Mouse (Mus musculus): ENCODE results near the gene Nosip. TPM values are rescaled to one million over a fixed set of nuclear protein-coding genes. Genes with fewer than 3 reads are reported as not detected.

Nosip gene
- polyA plus RNA-seq, 1 experiment from 2014 or later: 64.7 TPM

GRCm38 (mm10) chr7:45068000-45068318 lies 5.7 kb downstream of the Nosip start:
- Histone ChIP-seq H3K4me3 (no peak overlapping the region), H3K9me3 (no peaks in the 10 kb centered on the region), H3K9ac (no peak overlapping the region), H3K27ac (no peak overlapping the region), H3K27me3 (no peaks in the 10 kb centered on the region), H3K36me3 (0 out of 2 replicates have a peak, but pooled peaks cover 3% of the 10 kb centered on the region), H3K4me1 (peaks cover 6% of the 10 kb centered on the region), H3K4me2 (no peak overlapping the region)
- 21% methylated on average over 5 of the region's 5 CpGs for WGBS
- no peak for ATAC-seq (ENCODE audit: insufficient number of reproducible peaks, insufficient read depth, low FRiP score, low TSS enrichment, low read depth)

DNA sequence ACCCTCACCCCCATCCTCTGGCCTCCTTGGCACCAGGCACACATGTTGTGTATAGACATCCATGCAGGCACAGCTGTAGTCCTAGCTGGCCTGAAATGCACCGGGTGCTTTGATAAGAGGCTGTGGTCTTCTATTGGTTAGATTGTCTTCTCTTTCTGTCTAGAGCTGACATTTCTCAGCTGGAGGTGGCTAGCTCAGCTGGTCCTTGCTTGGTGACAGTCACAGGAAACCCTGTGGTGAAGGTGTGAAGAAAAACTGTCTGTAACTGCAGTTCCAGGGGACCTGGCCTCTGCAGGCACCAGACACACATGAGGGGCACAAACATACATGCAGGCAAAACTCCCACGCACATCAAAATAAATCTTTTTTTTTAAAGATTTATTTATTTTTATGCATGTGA lies 7.4 kb downstream of the Nosip start:
- H3K36me3 ChIP-seq: peaks cover 19% of the 10 kb centered on the region
- ATAC-seq (ENCODE audit: insufficient number of reproducible peaks, insufficient read depth, low FRiP score, low TSS enrichment, low read depth): no peak
- no peaks in the 10 kb centered on the region for H3K27me3 ChIP-seq
- 95% methylated on average over 2 of the region's 2 CpGs for WGBS
- no peak overlapping the region for H3K4me3 ChIP-seq
- H3K9ac ChIP-seq: no peak overlapping the region
- H3K9me3 ChIP-seq: no peaks in the 10 kb centered on the region
- no peak overlapping the region for H3K4me2 ChIP-seq
- no peak overlapping the region for H3K27ac ChIP-seq
- H3K4me1 ChIP-seq: no peaks in the 10 kb centered on the region

DNA sequence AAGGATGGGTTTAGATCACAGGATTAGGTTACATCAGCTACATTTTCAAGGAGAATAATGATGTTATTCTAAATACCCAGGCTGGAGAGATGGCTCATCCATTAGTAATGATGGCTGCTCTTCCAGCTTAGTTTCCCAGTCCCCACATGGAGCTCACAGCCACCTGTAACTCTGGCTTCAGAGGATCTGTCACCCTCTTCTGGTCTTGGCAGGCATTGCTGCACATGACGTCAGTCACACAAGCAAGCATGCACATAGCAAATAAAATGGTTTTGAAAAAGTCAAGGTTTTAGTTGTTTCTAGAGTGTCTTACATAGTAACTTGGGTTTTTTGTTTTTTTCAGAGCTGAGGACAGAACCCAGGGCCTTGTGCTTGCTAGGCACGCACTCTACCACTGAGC lies 10.0 kb downstream of the Nosip start:
- Histone ChIP-seq H3K4me2 (no peak overlapping the region), H3K27me3 (no peaks in the 10 kb centered on the region), H3K4me1 (no peaks in the 10 kb centered on the region), H3K9ac (no peak overlapping the region), H3K36me3 (peaks cover 45% of the 10 kb centered on the region), H3K9me3 (no peaks in the 10 kb centered on the region), H3K4me3 (no peak overlapping the region), H3K27ac (no peak overlapping the region)
- ATAC-seq (ENCODE audit: insufficient number of reproducible peaks, insufficient read depth, low FRiP score, low TSS enrichment, low read depth): no peak
- WGBS: 88% methylated on average over 2 of the region's 2 CpGs

- Histone ChIP-seq H3K36me3 (peaks cover 49% of the 10 kb centered on the region), H3K4me2 (no peak overlapping the region), H3K9ac (no peak overlapping the region), H3K27ac (no peak overlapping the region), H3K27me3 (no peaks in the 10 kb centered on the region), H3K4me1 (no peaks in the 10 kb centered on the region), H3K4me3 (no peak overlapping the region), H3K9me3 (no peaks in the 10 kb centered on the region)
- 77% methylated on average over 7 of the region's 7 CpGs for WGBS
- ATAC-seq (ENCODE audit: insufficient number of reproducible peaks, insufficient read depth, low FRiP score, low TSS enrichment, low read depth): no peak
Observed at GRCm38 (mm10) chr7:45073171-45073707, 11.0 kb downstream of the Nosip start.

DNA sequence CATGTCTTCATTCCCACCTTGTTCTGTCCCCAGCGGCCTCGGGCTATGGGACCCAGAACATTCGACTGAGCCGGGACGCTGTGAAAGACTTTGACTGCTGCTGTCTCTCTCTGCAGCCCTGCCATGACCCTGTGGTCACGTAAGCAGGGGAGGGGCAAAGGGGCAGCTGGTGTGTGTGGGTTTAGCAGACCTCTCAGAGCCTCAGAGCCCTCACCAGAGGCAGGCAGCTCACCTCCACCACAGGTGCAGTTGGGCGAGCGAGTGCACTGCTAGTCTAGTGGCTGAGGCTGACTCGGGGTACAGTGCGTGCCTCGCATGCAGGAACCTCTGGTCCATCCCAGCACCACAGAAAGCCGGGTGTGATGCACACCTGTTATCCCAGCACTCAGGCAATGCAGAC lies 11.7 kb downstream of the Nosip start:
- no peaks in the 10 kb centered on the region for H3K27me3 ChIP-seq
- 85% methylated on average over 12 of the region's 12 CpGs for WGBS
- H3K4me1 ChIP-seq: no peaks in the 10 kb centered on the region
- no peak overlapping the region for H3K27ac ChIP-seq
- H3K36me3 ChIP-seq: peaks cover 49% of the 10 kb centered on the region
- no peak overlapping the region for H3K4me3 ChIP-seq
- H3K9me3 ChIP-seq: no peaks in the 10 kb centered on the region
- H3K4me2 ChIP-seq: no peak overlapping the region
- ATAC-seq (ENCODE audit: insufficient number of reproducible peaks, insufficient read depth, low FRiP score, low TSS enrichment, low read depth): no peak
- peak overlapping the region; percentile 23; the same call in 1 of the 2 replicates for H3K9ac ChIP-seq

DNA sequence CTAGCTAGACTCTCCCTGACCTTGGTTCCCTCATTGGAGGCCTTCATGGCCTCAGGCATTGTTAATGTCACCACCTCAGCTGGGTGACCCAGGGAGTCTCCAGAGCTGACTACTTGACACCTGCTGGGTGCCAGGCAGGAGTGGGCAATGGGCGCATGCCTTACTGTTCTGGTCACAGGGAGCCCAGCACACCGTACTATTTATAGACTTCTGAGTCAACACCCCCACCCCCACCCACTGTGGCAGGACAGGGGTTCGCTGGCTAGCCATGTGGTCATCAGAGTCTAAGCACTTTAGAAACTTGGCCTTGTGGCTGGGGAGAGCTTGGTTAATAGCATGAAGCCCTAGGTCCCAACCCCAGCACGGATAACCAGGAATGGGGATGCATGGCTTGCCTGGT lies 13.2 kb downstream of the Nosip start:
- WGBS: 87% methylated on average over 4 of the region's 4 CpGs
- Histone ChIP-seq H3K9me3 (no peaks in the 10 kb centered on the region), H3K27ac (no peak overlapping the region), H3K27me3 (no peaks in the 10 kb centered on the region), H3K4me2 (no peak overlapping the region), H3K4me1 (peaks cover 4% of the 10 kb centered on the region), H3K36me3 (peaks cover 49% of the 10 kb centered on the region), H3K4me3 (no peak overlapping the region), H3K9ac (0 out of 2 replicates have a peak overlapping the region, but pooled peaks have one; percentile 11)
- ATAC-seq (ENCODE audit: insufficient number of reproducible peaks, insufficient read depth, low FRiP score, low TSS enrichment, low read depth): no peak

DNA sequence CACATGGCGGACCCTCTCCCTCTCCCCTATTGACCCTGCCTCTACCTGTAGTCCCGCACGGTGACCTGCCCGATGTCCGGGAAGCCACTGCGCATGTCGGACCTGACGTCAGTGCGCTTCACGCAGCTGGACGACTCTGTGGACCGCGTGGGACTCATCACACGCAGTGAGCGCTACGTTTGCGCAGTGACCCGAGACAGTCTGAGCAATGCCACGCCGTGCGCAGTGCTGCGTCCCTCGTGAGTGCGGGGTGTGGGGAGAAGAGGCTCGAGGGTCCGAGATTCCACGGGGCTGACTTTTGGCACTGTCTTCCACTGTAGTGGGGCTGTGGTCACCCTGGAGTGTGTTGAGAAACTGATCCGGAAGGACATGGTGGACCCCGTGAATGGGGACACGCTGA lies 14.3 kb downstream of the Nosip start:
- Histone ChIP-seq H3K9me3 (no peaks in the 10 kb centered on the region), H3K9ac (no peak overlapping the region), H3K27ac (no peak overlapping the region), H3K27me3 (no peaks in the 10 kb centered on the region), H3K36me3 (peaks cover 56% of the 10 kb centered on the region), H3K4me3 (no peak overlapping the region), H3K4me2 (no peak overlapping the region), H3K4me1 (peaks cover 4% of the 10 kb centered on the region)
- 88% methylated on average over 30 of the region's 30 CpGs for WGBS
- no peak for ATAC-seq (ENCODE audit: insufficient number of reproducible peaks, insufficient read depth, low FRiP score, low TSS enrichment, low read depth)

GRCm38 (mm10) chr7:45077322-45077721 lies 15.1 kb downstream of the Nosip start:
- H3K4me1 ChIP-seq: peaks cover 4% of the 10 kb centered on the region
- H3K9ac ChIP-seq: no peak overlapping the region
- no peak overlapping the region for H3K4me2 ChIP-seq
- no peaks in the 10 kb centered on the region for H3K27me3 ChIP-seq
- H3K36me3 ChIP-seq: peaks cover 61% of the 10 kb centered on the region
- H3K9me3 ChIP-seq: no peaks in the 10 kb centered on the region
- no peak overlapping the region for H3K4me3 ChIP-seq
- no peak for ATAC-seq (ENCODE audit: insufficient number of reproducible peaks, insufficient read depth, low FRiP score, low TSS enrichment, low read depth)
- no peak overlapping the region for H3K27ac ChIP-seq
- 88% methylated on average over 14 of the region's 14 CpGs for WGBS

DNA sequence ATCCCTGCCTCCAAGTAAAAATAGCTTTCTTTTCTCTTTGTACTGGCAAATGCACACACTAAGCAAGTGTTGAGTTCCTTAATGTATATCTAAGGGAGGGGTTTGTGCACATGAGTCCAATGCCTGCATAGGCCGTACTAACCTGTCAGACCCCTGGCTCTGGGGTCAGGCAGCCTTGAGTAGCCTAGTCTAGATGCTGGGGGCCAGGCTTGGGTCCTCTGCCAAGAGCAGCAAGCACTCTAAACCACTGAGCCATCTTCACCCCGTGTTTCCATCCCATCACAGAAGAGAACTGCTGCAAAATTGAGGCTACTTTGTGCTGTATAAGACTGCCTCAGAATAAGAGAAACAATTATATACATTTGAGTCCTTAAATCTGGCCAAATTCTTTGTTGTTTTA lies 15.6 kb downstream of the Nosip start:
- no peak overlapping the region for H3K4me3 ChIP-seq
- peaks cover 7% of the 10 kb centered on the region for H3K4me1 ChIP-seq
- no peak overlapping the region for H3K9ac ChIP-seq
- WGBS: 91% methylated on average over 2 of the region's 2 CpGs
- no peaks in the 10 kb centered on the region for H3K9me3 ChIP-seq
- no peaks in the 10 kb centered on the region for H3K27me3 ChIP-seq
- H3K27ac ChIP-seq: no peak overlapping the region
- H3K4me2 ChIP-seq: no peak overlapping the region
- peaks cover 66% of the 10 kb centered on the region for H3K36me3 ChIP-seq
- no peak for ATAC-seq (ENCODE audit: insufficient number of reproducible peaks, insufficient read depth, low FRiP score, low TSS enrichment, low read depth)

DNA sequence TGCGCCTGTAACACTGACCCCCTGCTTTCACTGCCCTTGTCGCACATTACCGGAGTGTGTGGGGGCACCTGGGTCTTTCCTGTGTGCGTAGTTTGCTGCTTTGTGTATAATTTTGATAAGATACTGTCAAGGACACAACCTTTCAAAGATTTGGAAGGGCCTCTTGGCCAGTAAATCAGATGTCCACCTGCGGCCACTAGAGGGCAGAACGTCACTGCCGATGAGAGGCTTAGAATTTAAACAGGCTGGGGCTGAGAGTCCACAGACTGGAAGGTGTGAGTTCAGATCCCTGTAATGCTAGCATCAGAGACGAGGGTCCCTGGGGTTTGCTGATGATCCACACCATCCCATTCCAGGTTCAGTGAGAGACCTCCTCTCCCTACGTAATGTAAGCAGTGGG lies 16.3 kb downstream of the Nosip start:
- H3K9me3 ChIP-seq: no peaks in the 10 kb centered on the region
- no peak for ATAC-seq (ENCODE audit: insufficient number of reproducible peaks, insufficient read depth, low FRiP score, low TSS enrichment, low read depth)

GRCm38 (mm10) chr7:45079856-45080255 lies 17.6 kb downstream of the Nosip start:
- H3K4me3 ChIP-seq: no peak overlapping the region
- no peak overlapping the region for H3K27ac ChIP-seq
- H3K4me2 ChIP-seq: no peak overlapping the region
- H3K9ac ChIP-seq: no peak overlapping the region
- ATAC-seq (ENCODE audit: insufficient number of reproducible peaks, insufficient read depth, low FRiP score, low TSS enrichment, low read depth): no peak
- H3K27me3 ChIP-seq: no peaks in the 10 kb centered on the region
- H3K9me3 ChIP-seq: no peaks in the 10 kb centered on the region
- 2% methylated on average over 10 of the region's 10 CpGs for WGBS
- H3K36me3 ChIP-seq: peaks cover 67% of the 10 kb centered on the region
- peaks cover 15% of the 10 kb centered on the region for H3K4me1 ChIP-seq

More for the DNA sequence above, 16.3 kb downstream of the Nosip start:
- Histone ChIP-seq H3K36me3 (peaks cover 68% of the 10 kb centered on the region), H3K4me3 (no peak overlapping the region), H3K4me2 (no peak overlapping the region), H3K9ac (no peak overlapping the region), H3K27ac (no peak overlapping the region), H3K27me3 (no peaks in the 10 kb centered on the region), H3K4me1 (peaks cover 14% of the 10 kb centered on the region)
- 41% methylated on average over 9 of the region's 9 CpGs for WGBS

DNA sequence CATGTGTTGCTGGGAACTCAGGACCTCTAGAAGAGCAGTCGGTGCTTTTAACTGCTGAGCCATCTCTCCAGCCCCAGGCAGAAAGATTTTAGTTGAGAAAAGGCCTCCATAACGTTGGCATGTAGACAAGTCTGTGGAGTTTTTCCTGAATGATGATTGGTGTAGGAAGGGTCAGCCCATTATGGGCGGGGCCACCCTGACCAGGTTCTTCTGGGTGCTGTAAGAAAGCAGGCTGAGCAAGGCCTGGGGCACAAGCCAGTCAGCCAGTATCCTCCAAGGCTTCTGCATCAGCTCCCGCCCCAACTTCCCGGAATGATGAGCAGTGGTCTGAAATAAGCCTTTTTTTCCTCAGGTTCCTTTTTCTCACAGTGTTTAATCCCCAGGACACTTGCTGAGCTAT lies 18.8 kb downstream of the Nosip start:
- no peak for ATAC-seq (ENCODE audit: insufficient number of reproducible peaks, insufficient read depth, low FRiP score, low TSS enrichment, low read depth)
- Histone ChIP-seq H3K9ac (no peak overlapping the region), H3K4me1 (peaks cover 15% of the 10 kb centered on the region), H3K4me2 (no peak overlapping the region), H3K36me3 (peaks cover 67% of the 10 kb centered on the region), H3K27me3 (no peaks in the 10 kb centered on the region), H3K27ac (peak overlapping the region; percentile 9; the same call in 1 of the 2 replicates), H3K4me3 (no peak overlapping the region), H3K9me3 (no peaks in the 10 kb centered on the region)
- 45% methylated on average over 5 of the region's 5 CpGs for WGBS

Measured in embryonic facial prominence, embryonic 13.5 days (tissue).